Comparison of ENCODE assay signal across 10 mouse cellular contexts in genomic region chr16:60604613-60605012, GRCm38 (mm10). TPM values are rescaled to one million over a fixed set of nuclear protein-coding genes. Genes with fewer than 3 reads are reported as not detected.
A peak's percentile ranks its signal among the peaks of the same experiment; 100 is the strongest.
DNase-seq lines count a peak whose midpoint lies in the region; ATAC-seq lines count a peak whose summit lies in the region.
"Had no signal": no experiment of that assay in that cellular context is flagged by ENCODE, and none has a peak within 500 bp of the region (broad histone marks: within the 10 kb centered on the region; RNA-seq: fewer than 3 reads in every experiment).

No protein-coding gene starts in this region.

- H3K4me1 ChIP-seq in heart, embryonic 11.5 days (ENCODE audit: control insufficient read depth, insufficient read depth, low read length): 0 out of 2 replicates have a peak, but pooled peaks cover 2% of the 10 kb centered on the region
- H3K4me1 ChIP-seq in forebrain, embryonic 16.5 days (replicated peaks; ENCODE audit: control insufficient read depth, insufficient read depth, low read length): peaks cover 16% of the 10 kb centered on the region
- peaks cover 11% of the 10 kb centered on the region for H3K4me1 ChIP-seq in midbrain, embryonic 12.5 days

- peak overlapping the region; percentile 75 for H3K4me2 ChIP-seq in heart, embryonic 11.5 days
- peak overlapping the region; percentile 99 for H3K4me2 ChIP-seq in forebrain, embryonic 16.5 days (ENCODE audit: low read length)
- H3K4me2 ChIP-seq in midbrain, embryonic 12.5 days (replicated peaks): peak overlapping the region; percentile 94

- WGBS in heart, embryonic 11.5 days (ENCODE audit: insufficient replicate concordance): under 1% methylated on average over 10 of the region's 10 CpGs
- 4% methylated on average over 10 of the region's 10 CpGs for WGBS in forebrain, embryonic 16.5 days
- 1% methylated on average over 10 of the region's 10 CpGs for WGBS in midbrain, embryonic 12.5 days

- H3K4me3 ChIP-seq in heart, embryonic 11.5 days (ENCODE audit: low read depth, low read length): peak overlapping the region; percentile 42
- H3K4me3 ChIP-seq in forebrain, embryonic 16.5 days (replicated peaks; ENCODE audit: low read length): peak overlapping the region; percentile 65
- peak overlapping the region; percentile 57 for H3K4me3 ChIP-seq in midbrain, embryonic 12.5 days

- H3K36me3 ChIP-seq in heart, embryonic 11.5 days (ENCODE audit: control insufficient read depth, insufficient read depth, low read length): no peaks in the 10 kb centered on the region
- no peaks in the 10 kb centered on the region for H3K36me3 ChIP-seq in forebrain, embryonic 16.5 days (ENCODE audit: control insufficient read depth, insufficient read depth)
- no peaks in the 10 kb centered on the region for H3K36me3 ChIP-seq in midbrain, embryonic 12.5 days

- H3K9ac ChIP-seq in heart, embryonic 11.5 days (ENCODE audit: low read depth, low read length): no peak overlapping the region
- peak overlapping the region; percentile 53 for H3K9ac ChIP-seq in forebrain, embryonic 16.5 days (replicated peaks; ENCODE audit: low read depth, low read length)
- peak overlapping the region; percentile 61; the same call in 1 of the 2 replicates for H3K9ac ChIP-seq in midbrain, embryonic 12.5 days (replicated peaks)

- ATAC-seq in heart, embryonic 11.5 days (replicated peaks; ENCODE audit: insufficient number of reproducible peaks, low FRiP score, low TSS enrichment): no peak
- ATAC-seq in forebrain, embryonic 16.5 days: no peak
- peak; percentile 1 for ATAC-seq in midbrain, embryonic 12.5 days (ENCODE audit: low FRiP score, low read depth)
- no peak for ATAC-seq in megakaryocyte progenitor cell, adult 5-6 weeks (replicated peaks; ENCODE audit: poor library complexity)

- intact Hi-C loops in heart, postnatal 10 days (cut with DNase I): no loop called here

- H3K27ac ChIP-seq in heart, embryonic 11.5 days (ENCODE audit: low read depth, low read length): no peak overlapping the region
- H3K27ac ChIP-seq in forebrain, embryonic 16.5 days (ENCODE audit: low read length): no peak overlapping the region
- no peak overlapping the region for H3K27ac ChIP-seq in midbrain, embryonic 12.5 days (replicated peaks)

- DNase-seq in heart, postnatal 10 days: no peak
- peak; percentile 3 for DNase-seq in ES-CJ7 (ENCODE audit: low read depth, low spot score)
- DNase-seq in adrenal gland, postnatal 14 days: no peak
- DNase-seq in lung, postnatal 36 days: no peak

- H3K9me3 ChIP-seq in heart, embryonic 11.5 days (replicated peaks; ENCODE audit: control insufficient read depth, low read length): no peaks in the 10 kb centered on the region
- no peaks in the 10 kb centered on the region for H3K9me3 ChIP-seq in forebrain, embryonic 16.5 days (ENCODE audit: control insufficient read depth, low read length)
- H3K9me3 ChIP-seq in midbrain, embryonic 12.5 days: no peaks in the 10 kb centered on the region

- peaks cover 26% of the 10 kb centered on the region for H3K27me3 ChIP-seq in heart, embryonic 11.5 days (ENCODE audit: control insufficient read depth, insufficient read depth, low read length)
- no peaks in the 10 kb centered on the region for H3K27me3 ChIP-seq in forebrain, embryonic 16.5 days (replicated peaks; ENCODE audit: control insufficient read depth, insufficient read depth, low read length)
- peaks cover 24% of the 10 kb centered on the region for H3K27me3 ChIP-seq in midbrain, embryonic 12.5 days

RNA-seq across cellular contexts. Expression of gene Epha6, which starts 0.7 kb away (rescaled TPM):
- 0.09 TPM in 1 of 2 replicates, not detected in the other for polyA plus RNA-seq in heart, embryonic 11.5 days (2014; fragmentation: Nextera tagmentation; extraction: Ambion mirVana)
- total RNA-seq in heart, postnatal 10 days (2021): not detected
- polyA plus RNA-seq in forebrain, embryonic 16.5 days (2015; fragmentation: Nextera tagmentation; extraction: Ambion mirVana): 3.5 and 5.5 TPM in 2 replicates
- polyA plus RNA-seq in midbrain, embryonic 12.5 days (2016; fragmentation: Nextera tagmentation; extraction: Ambion mirVana): 3.2 and 3.3 TPM in 2 replicates
- not detected in 2 replicates for total RNA-seq in megakaryocyte progenitor cell, adult 5-6 weeks (2015)
- total RNA-seq in megakaryocyte progenitor cell, adult 5-6 weeks (2017): not detected in 2 replicates
- not detected in 2 replicates for total RNA-seq in adrenal gland, postnatal 14 days (2021)
- total RNA-seq: common myeloid progenitor, adult 5-6 weeks had no signal
- polyA plus RNA-seq: liver, embryonic 16.5 days had no signal
